Mouse (Mus musculus): ENCODE measurements around the gene Morn1.

Gene Morn1

DNA sequence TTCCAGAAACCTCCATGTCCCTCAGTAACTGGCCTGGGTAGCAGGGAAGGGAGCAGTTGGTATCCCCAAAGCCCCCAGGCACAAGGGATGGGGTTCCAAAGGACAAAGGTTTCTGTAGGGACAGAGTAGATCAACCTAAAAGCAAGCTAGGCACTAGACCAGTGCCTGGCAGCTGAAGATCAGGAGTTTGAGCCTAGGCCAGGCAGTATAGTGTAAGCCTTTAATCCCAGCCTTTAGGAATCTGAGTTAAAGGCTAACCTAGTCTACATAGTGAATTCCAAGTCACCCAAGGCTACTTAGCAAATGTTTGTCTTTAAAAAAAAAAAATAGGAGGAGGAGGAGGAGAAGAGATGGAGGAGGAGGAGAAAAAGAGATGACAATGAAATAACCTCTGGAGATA, 102.4 kb downstream of the Morn1 start:
- DNase-seq (ENCODE audit: low read depth, low spot score), result no peak

DNA sequence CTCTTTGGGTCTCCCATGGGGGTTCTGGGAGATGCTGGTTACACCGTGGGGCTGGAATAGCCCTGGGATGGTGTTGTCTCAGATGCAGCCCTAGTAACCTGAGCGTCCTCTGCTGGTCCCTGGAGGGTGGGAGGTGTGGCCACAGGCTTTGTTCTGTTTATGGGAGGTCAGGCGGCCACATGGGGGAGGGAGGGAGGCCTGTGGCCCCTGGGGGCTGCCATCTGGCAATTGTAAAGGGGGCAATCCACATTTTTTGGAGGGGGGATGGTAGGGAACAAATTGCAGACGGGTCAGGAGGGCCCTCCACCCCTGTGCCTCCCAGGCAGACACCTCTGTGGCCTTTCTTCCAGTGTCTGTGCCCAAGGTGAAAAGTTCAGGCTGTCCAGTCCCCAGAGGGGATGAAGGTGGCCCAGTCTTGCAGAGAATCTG, 103.3 kb downstream of the Morn1 start:
- DNase-seq (ENCODE audit: low read depth, low spot score), result no peak

DNA sequence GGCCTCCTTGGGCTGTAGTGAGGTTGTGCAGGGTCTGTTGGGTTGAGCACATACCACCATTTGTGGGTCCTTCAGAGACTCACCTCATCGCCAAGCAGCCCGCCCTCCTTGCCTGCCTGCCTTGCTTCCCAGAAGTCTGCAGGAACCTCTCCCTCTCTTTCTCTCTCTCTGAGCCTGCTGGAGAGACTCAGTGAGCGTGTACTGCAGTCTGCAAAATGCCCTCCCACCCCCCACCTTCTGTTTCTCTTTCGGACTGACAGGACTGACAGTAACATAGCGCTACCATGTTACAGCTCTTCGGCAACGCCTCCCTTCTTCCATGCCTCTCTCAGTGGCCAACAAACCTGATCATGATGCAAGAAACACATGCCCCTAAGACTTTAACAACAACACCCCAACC, 103.9 kb downstream of the Morn1 start:
- no peak for DNase-seq (ENCODE audit: low read depth, low spot score)
